Mouse (Mus musculus) hindlimb bud, embryonic 11.5 days (tissue): ENCODE measurements around the gene Afg1l.

Experiments
- DNase-seq: peaks from one replicate; pipeline ENCODE4 v3.0.0-alpha.2; 2012; ENCODE audit warnings: low read depth, low spot score; ENCODE audit errors: extremely low spot score

The Afg1l gene

DNA sequence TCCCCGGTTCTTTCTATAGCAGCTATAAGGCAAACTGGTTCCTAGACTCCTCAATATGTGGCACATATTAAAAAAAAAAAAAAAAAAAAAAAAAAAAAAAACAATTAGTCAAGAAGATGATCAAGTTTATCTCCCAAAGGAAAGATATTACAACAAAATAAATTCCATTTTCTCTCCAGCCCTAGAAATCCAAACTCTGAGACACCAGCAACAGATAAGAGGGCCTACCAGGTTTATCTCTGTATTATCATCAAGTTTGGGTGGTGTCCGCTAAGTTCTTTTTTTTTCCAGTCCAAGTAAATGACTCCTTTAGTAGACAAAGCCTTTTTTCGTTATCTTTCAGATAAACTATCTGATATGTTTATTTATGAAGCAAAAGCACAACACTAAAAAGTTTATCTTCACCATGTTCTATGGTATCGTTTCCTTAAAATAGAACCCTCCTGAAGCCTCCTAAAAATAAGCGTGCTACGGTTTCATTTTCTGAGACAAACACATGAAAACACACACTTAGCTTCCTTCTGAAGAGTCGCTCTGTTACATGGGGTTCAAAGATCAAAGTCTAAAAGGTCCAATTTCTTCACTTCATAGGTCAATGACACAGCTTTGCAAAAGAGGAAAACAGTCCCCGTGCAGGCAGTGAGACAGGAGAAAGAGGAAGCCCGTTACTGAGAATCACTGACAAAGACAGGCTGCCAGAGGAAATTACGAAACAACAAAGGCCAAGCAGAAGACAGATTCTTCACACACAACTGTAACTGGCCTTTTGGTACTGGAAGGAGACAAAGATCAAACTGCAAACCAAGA is 207.9 kb downstream of the Afg1l start:
- no peak for DNase-seq

DNA sequence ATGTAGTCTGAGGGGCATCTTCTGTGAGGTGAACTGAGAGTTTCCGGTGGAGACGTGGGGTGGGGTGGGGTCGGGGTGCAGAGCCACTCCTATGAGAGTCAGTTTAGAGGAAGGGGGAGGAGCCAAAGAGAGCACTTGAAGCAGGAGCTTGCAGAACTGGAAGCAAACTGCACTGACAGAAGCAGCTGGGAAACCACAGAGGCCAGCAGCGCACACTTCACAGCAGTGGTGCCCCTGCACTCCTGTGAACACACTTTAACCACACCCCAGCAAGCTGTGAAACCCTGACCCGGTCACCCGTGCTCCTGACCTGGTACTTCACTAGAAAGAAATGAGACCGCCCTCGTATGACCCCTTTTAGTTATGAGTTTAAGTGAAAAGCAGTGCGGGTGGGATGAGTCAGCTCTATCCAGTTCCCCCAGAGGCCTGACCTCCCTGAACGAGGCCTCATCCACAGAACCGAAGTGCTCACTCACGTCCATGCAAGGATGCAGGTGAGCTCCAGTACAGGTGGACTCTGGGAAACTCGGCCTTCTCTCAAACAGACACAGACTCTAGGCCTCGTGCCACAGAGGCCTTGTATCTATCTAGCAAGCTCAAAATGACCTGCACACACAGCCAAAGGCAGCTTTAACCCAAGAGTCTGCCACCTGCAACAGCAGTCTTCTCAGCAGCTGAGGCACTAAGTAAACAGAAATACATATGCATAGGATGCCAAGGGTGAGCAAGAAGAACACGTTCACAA is 208.9 kb downstream of the Afg1l start:
- DNase-seq, result no peak

DNA sequence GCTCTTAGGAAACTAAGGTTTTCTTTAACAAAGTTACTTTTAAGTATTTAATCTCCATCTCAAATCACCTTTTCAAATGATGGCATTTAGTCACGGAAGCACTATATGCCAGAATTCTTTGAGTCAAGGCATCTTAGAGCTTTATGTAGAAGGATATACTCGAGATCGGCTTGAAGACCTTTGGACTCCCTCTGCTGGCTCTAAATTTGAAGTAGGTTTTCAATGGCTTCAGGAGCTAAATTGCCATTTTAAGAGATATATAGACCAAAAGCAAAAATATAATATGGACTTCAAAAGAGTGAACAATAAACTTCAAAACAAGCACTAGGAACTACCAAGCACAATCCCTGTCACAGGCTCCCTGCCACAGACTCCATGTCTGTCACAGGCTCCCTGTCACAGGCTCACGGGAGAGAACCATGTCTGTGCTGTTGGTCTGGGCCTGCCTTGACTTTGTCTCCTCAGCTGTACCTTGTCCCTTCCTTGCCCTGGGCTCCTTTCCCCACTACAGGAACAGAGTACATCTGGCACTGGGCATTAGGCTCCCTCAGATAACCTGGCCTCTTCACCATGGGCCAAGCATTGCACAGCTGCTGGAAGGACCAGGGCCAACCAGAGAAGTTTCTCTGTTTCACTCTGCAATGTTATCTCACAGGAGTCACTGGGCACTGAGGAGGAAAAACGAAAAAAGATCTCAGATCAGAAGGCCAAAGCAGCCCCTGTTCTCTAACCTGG is 210.4 kb downstream of the Afg1l start:
- no peak for DNase-seq

DNA sequence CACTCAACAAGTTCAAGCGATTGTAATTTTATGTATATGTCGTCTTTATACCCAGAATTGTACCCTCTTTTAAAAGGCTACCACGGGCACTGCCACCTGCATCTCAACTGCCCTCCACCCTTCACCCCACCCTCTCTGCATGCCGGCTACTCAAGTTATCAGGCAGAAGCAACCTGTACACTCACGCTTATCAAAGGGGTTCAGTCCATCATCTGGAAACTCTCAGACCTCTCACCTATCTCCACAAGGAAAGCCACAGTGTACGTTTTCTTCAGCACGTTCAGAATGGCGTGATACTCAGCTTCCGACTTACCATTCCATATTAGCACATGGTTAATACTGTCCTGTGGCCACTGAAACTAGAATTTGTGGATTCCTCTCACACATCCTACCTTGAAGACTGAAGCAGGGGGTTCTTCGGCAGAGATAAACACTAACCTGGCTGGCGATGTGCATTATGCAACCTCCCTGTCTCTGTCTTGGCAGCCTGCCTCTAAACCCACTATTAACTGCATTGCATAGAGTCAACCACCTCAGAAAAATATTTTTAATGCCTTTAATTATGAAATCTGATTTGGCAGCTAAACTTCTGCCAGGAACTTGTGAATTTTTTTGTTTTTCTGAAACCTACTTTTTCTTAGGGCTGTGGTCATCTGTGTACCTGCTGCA is 213.2 kb downstream of the Afg1l start:
- DNase-seq, result no peak

DNA sequence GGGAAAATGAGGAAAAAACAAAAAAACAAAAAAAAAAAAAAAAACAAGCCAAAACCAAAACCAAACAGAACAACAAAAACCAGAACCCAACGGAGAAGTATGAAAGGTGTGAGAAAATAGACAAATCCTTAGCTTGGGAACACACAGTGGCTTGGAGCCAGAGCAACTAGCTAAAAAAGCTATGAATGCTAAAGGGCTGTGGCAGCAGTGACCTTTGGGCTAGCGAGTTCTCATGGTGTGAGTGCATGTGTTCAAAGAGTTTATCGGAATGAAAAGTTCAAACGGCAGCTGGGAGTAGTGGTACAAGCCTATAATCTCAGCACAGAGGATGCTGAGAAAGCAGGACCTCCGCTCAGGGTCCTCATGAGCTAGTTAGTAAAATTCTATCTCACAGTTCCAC is 214.2 kb downstream of the Afg1l start:
- no peak for DNase-seq

DNA sequence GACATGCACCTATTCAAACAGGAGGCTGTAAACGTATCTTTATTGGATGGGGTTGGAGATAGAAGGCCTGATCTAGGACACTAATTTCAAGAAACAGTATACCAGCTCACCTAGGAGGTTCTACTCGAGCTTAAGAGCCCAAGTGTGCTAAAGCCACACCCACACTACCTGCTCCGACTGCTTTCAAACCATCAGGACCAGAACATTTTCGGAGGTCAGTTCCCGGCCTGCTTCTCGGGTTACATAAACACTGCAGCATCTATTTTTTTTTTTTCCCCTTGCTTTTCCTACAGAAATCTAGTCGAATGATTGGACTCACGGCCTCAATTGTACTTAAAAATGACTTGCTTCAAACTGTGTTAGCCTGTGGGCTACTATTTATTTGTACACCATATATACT is 214.7 kb downstream of the Afg1l start:
- DNase-seq, result no peak
